Mouse (Mus musculus) leukemia stem cell, adult 10-12 weeks (primary cell): ENCODE results near the gene Vgll4. TPM values are rescaled to one million over a fixed set of nuclear protein-coding genes. Genes with fewer than 3 reads are reported as not detected.

Experiments used
- polyA plus RNA-seq: library from polyadenylated mRNA; stranded (reverse); fragments of >175 nt; gene quantifications from 2 replicates; pipeline ENCODE4 v1.2.3, GENCODE M21; 2012; ENCODE audit warnings: low replicate concordance

Gene Vgll4
- 33.2 and 42.3 TPM in 2 replicates for polyA plus RNA-seq

DNA sequence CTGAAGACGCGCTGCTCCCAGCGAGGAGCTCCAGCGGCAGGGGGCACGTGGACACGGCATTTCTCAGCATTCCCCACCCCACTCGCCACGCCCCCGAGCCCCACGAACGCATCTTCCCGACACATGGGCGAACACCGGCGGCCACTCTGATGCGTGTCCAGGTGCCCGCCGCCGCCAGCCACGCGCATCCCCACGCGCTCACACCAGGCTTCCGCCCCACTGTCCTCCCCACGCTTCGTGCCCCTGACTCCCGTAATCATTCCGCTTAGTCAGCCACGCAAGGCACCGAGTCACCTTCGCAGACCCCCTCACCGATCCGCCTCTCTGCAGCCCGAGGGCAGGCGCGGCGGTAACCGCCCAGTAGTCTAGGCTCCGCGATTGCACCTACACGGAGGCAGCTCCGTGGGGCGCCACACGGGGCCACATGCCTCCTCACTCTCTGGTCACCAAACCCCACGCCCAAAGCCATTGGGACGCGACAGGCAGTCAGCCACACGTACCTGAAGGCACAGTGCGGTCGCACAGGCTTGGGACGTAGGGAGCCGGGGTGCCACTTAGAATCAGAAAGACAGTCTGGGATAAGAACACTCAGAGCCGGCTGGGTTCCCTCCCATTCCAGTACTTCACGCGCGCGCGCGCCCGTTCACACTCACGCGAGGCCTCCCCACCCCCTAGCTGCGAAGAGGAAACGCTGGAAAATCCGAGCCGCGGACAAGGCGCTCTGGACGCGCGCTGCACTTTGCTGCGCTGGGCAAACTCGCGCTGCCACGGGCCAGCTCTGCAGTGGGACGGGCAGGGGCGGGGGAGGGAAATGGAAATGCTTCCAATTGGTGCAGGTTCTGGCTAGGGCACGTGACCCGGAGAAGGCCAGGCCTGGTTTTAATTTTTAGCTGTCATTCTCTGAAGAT lies at the start of gene Vgll4:
TSS of gene Vgll4 (minus strand) at position 782 of the 908 bp plus-strand sequence.

Other genes starting within 250 kb of the Vgll4 start
- 45.1 and 45.3 TPM in 2 replicates for gene Tamm41, start 67.9 kb upstream of the Vgll4 start, polyA plus RNA-seq
- not detected in 2 replicates for gene Syn2, start 164.9 kb upstream of the Vgll4 start, polyA plus RNA-seq